Mouse (Mus musculus) monocyte, adult 5-6 weeks (primary cell): Measurements from ENCODE around the gene Cnot2. TPM values are rescaled to one million over a fixed set of nuclear protein-coding genes. Genes with fewer than 3 reads are reported as not detected.

ENCODE experiments used
- ATAC-seq: fragments of 153-309, 156-312 bp; replicated peaks from 2 replicates; pipeline ENCODE4 v1.8.0; 2017; ENCODE audit warnings: mild to moderate bottlenecking; ENCODE audit not compliant: low TSS enrichment, insufficient number of reproducible peaks, severe bottlenecking, poor library complexity, low FRiP score
- total RNA-seq: library from RNA; stranded (forward); fragments of 200-1000, 200-491, 200-594 nt; gene quantifications from 3 replicates; pipeline ENCODE4 v1.2.3, GENCODE M21; 2017

Cnot2 gene
- total RNA-seq, 1 experiment from 2014 or later = 85.8 TPM

- no peak for ATAC-seq
These were observed 134.1 kb downstream of the Cnot2 start for GRCm38 (mm10) chr10:116447176-116447575.

DNA sequence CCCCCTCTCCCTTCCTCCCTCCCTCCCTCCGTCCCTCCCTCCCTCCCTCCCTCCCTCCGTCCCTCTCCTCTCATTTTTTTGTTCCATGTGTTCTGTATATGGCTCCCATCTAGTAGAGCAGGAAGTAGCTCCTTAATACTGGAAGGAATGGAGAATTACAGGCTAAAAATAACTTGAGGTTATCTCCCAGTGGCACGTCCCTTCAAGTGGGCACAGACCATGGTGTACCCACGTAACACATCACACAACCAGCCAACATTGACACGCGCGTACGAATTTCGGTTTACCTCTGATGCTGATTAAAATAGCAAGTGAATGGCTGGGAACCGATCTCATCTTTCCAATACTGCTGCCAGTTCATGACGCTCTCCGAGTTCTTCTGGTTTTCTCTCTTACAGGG is 135.3 kb downstream of the Cnot2 start:
- no peak for ATAC-seq

DNA sequence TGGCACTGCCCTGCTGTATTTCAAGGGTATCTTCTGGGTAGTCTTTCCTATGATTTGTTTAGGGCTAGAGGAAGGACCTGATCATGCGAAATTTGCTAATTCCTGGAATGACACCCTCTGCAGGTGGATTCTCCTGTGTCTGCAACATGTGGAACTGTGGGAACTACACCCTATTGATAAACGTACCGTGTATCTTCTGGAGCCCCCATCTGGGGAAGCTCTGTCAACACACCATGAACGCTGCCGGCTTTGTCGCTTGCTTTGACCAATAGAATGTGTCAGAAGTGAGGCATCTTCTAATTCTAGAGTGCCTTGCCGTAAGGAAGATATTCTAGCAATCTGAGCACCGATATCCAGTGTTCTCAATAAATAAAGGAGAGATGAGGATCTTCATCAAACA is 136.5 kb downstream of the Cnot2 start:
- ATAC-seq = no peak

GRCm38 (mm10) chr10:116444371-116444770 is 136.9 kb downstream of the Cnot2 start:
- ATAC-seq = no peak

GRCm38 (mm10) chr10:116440946-116441345 is 140.4 kb downstream of the Cnot2 start:
- no peak for ATAC-seq

DNA sequence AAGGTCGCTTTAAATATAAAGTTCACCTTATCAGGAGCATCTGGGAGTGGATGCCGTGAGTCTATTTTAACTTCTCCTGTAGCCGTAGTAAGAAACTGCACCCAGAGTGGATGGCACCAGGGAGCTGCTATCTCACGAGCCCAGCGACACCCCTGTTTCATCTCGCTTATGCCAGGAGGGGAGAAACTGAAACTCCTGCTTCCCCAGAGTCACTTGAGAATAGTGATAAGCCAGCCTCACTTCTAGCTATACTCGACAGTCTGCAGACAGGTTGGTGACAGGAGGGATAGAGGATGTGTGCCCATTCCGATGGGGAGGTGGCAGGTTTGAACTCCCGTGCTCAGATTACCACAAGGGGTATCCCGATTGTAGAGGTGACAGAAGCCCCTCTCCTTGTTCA is 141.2 kb downstream of the Cnot2 start:
- ATAC-seq = no peak

DNA sequence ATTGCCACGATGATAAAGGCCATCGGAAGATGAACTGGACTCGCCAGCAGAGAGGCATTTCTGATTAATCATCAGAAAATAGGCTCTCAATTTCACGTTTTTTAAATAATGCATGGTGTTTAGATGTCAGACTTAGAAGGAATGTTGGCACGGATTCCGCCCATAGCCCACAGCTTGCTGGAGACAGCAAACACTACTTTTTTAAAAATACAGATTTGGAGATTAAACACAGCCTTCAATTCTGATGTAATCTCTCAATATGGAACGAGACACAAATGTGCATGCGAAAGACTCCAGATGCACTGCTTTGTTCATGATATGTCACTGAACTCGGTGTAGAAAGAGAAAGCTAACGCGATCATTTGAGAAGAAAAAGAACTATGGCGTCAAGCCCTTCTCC is 145.9 kb downstream of the Cnot2 start:
- no peak for ATAC-seq

Other genes with a start within 250 kb of the Cnot2 start
- gene Kcnmb4, start 107.6 kb downstream of the Cnot2 start, total RNA-seq = 1.8 TPM in 1 of 3 replicates, not detected in the others